Mouse (Mus musculus) heart, embryonic 11.5 days (tissue): ENCODE data around the gene Mrps22. TPM values are rescaled to one million over a fixed set of nuclear protein-coding genes. Genes with fewer than 3 reads are reported as not detected.

Source experiments
- ATAC-seq: fragments of 200-750 bp; cut with Nextera tagmentation; replicated peaks from 2 replicates; pipeline ENCODE4 v1.8.0; 2017; ENCODE audit warnings: moderate library complexity; ENCODE audit not compliant: insufficient number of reproducible peaks, low FRiP score, low TSS enrichment
- H3K27ac ChIP-seq: fragments of 300-500 bp; sonication (generic); 2 replicates; pipeline ENCODE4 v1.5.1; 2014; ENCODE audit warnings: mild to moderate bottlenecking, low read depth, low read length
- H3K27me3 ChIP-seq: fragments of 300-500 bp; sonication (generic); 2 replicates; pipeline ENCODE4 v1.6.1; 2014; ENCODE audit warnings: mild to moderate bottlenecking, low read length, mixed read lengths; ENCODE audit not compliant: control insufficient read depth, insufficient read depth
- H3K36me3 ChIP-seq: fragments of 300-500 bp; sonication (generic); 2 replicates; pipeline ENCODE4 v1.6.1; 2014; ENCODE audit warnings: mild to moderate bottlenecking, low read length, moderate library complexity, mixed read lengths; ENCODE audit not compliant: control insufficient read depth, insufficient read depth
- H3K4me1 ChIP-seq: fragments of 300-500 bp; sonication (generic); 2 replicates; pipeline ENCODE4 v1.6.1; 2014; ENCODE audit warnings: low read length; ENCODE audit not compliant: control insufficient read depth, insufficient read depth
- H3K4me2 ChIP-seq: fragments of 300-500 bp; sonication (generic); 2 replicates; pipeline ENCODE4 v1.6.1; 2014; ENCODE audit warnings: mild to moderate bottlenecking, moderate library complexity
- H3K4me3 ChIP-seq: fragments of 300-500 bp; sonication (generic); 2 replicates; pipeline ENCODE4 v1.5.1; 2014; ENCODE audit warnings: low read depth, low read length
- H3K9ac ChIP-seq: fragments of 300-500 bp; sonication (generic); 2 replicates; pipeline ENCODE4 v1.6.1; 2014; ENCODE audit warnings: mild to moderate bottlenecking, low read depth, low read length, moderate library complexity
- H3K9me3 ChIP-seq: fragments of 300-500 bp; sonication (generic); replicated peaks from 2 replicates; pipeline ENCODE4 v1.6.1; 2016; ENCODE audit warnings: low read length; ENCODE audit not compliant: control insufficient read depth
- WGBS: fragments of 180-500 bp; shearing (Covaris S2); extraction: QIAGEN DNeasy Blood & Tissue Kit; methylation state at CpG from one replicate; pipeline ENCODE4 v1.1.7; 2014; ENCODE audit not compliant: insufficient replicate concordance; 5-methylcytosine and 5-hydroxymethylcytosine counted together
- polyA plus RNA-seq: library from polyadenylated mRNA; unstranded; fragments of >200 nt; fragmentation: Nextera tagmentation; extraction: Ambion mirVana; gene quantifications from 2 replicates; pipeline ENCODE4 v1.2.1, GENCODE M21; 2014

Gene Mrps22
- polyA plus RNA-seq, 1 experiment from 2014 or later: 66.5 TPM

DNA sequence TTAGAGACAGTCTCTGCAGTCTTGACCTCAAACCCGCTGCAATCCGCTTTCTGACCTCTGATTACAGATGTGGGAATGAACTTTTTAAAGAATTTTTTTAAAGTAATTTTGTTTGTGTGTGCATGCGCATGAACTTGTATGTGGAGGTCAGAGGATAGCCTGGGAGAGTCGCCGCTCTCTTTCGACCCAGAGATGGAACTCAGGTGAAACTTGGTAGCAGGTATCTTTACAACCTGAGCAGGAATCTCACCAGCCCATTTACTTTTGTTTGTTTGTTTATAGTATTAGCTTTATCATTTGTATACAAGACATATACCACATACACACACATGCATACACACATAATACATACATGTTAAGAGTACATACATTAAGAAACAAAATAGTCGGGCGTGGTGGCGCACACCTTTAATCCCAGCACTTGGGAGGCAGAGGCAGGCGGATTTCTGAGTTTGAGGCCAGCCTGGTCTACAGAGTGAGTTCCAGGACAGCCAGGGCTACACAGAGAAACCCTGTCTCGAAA lies 438 bp upstream of the Mrps22 start:
- 0 out of 2 replicates have a peak, but pooled peaks cover 2% of the 10 kb centered on the region for H3K36me3 ChIP-seq

DNA sequence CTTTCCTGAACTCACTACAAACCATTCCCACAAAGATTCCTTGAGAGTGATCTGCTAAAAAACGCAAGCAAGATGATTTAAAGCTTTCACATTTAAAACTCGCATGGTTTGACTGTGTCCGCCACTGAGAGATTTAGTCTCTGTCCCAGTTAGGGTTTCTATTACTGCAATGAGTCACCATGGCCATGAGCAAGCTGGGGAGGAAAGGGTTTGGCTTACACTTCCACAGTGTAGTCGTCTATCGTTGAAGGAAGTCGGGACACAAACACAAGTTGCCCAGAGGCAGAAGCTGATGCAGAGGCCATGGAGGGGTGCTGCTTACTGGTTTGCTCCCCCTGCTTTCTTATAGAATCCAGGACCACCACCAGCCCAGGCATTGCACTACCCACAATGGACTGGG lies 1.4 kb downstream of the Mrps22 start:
- Histone ChIP-seq H3K9me3 (no peaks in the 10 kb centered on the region), H3K4me3 (no peak overlapping the region), H3K36me3 (0 out of 2 replicates have a peak, but pooled peaks cover 5% of the 10 kb centered on the region), H3K4me1 (peaks cover 8% of the 10 kb centered on the region; the same call in 1 of the 2 replicates), H3K27me3 (no peaks in the 10 kb centered on the region), H3K27ac (no peak overlapping the region), H3K9ac (no peak overlapping the region), H3K4me2 (peak overlapping the region; percentile 80)
- WGBS: 86% methylated on average over 6 of the region's 6 CpGs
- ATAC-seq: no peak

More for the DNA sequence above, 438 bp upstream of the Mrps22 start:
- no peaks in the 10 kb centered on the region for H3K9me3 ChIP-seq
- no peak overlapping the region for H3K27ac ChIP-seq
- H3K9ac ChIP-seq: peak overlapping the region; percentile 83
- peak overlapping the region; percentile 68 for H3K4me2 ChIP-seq
- H3K4me3 ChIP-seq: peak overlapping the region; percentile 85
- WGBS: 48% methylated on average over 11 of the region's 11 CpGs
- H3K4me1 ChIP-seq: peaks cover 8% of the 10 kb centered on the region; the same call in 1 of the 2 replicates
- ATAC-seq: no peak
- H3K27me3 ChIP-seq: no peaks in the 10 kb centered on the region

DNA sequence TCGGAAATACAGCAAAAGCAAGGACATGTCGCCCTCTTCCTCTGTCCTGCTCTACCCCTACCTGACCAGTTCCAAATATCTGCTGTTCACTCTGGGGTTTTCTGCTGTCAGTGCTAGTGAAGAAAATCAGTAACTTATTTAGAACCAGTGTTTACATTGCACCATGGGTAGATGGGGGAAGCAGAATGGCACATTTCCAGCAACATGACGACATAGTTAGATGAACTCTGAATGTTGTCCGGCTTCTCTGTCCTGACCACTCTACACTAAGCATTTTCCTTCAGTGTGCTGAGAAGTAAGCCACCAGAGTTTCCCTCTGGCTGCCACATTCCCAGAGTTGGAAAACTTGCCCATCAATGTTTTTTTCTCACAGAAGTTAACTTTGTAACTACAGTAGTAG lies 17.6 kb downstream of the Mrps22 start:
- peaks cover 47% of the 10 kb centered on the region for H3K36me3 ChIP-seq
- WGBS: 91% methylated on average over 4 of the region's 4 CpGs
- no peak for ATAC-seq

DNA sequence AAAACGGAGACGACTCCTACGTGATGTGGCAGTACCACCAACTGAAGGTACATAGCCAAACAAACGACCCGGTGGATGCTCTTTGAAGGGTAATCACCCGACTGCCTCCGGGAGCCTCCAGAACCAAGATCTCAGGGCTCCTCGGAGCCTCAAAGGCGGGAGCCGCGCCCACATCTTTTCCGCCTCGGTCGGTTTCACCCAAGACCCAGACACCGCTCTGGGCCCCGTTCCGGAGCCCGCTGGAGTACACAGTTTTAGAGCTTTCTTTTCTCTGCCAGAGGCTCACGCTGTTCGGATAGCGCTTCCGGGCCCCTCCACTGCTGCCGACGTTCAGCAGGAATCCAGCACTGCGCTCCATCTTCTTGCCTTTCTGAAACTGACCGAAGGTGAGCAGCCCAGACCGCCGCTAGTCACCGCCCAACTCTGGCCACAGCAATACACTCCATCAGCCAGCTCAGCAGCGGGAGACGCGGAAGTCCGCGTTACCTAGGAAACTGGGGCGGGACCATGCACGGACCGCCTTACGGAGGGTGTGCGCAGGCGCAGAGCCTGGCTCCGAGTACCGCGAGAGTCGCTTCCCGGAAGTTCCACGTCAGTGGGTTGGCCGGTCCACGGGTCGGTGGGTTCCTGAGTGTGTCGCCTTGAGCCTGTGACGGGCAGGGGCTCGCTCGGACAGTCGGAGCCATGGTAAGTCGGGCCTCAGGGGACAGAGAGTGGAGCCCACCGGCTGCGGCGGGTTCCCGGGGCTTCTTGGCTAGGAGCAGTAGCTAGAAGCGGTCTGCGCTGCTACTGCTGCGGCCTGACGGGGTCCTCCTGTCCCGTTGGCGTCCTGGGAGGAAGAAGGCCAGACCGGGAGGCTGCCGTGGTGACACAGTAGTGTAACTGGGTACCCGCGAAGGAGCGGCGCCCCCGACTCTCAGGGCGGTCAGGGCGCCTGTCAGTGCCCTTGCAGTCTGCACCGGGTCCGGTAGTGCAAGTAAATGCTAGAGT lies 38.0 kb downstream of the Mrps22 start, which contains the start of gene Copb2:
Gene Copb2, plus strand, starts transcription at position 585 of the 990 bp plus-strand sequence.
- whole genome bisulfite sequencing: under 1% methylated on average over 76 of the region's 76 CpGs
- ATAC-seq: peak; percentile 99

More for the DNA sequence above, 17.6 kb downstream of the Mrps22 start:
- Histone ChIP-seq H3K9ac (no peak overlapping the region), H3K27me3 (no peaks in the 10 kb centered on the region), H3K27ac (no peak overlapping the region), H3K4me3 (no peak overlapping the region), H3K4me1 (no peaks in the 10 kb centered on the region), H3K4me2 (no peak overlapping the region), H3K9me3 (no peaks in the 10 kb centered on the region)

DNA sequence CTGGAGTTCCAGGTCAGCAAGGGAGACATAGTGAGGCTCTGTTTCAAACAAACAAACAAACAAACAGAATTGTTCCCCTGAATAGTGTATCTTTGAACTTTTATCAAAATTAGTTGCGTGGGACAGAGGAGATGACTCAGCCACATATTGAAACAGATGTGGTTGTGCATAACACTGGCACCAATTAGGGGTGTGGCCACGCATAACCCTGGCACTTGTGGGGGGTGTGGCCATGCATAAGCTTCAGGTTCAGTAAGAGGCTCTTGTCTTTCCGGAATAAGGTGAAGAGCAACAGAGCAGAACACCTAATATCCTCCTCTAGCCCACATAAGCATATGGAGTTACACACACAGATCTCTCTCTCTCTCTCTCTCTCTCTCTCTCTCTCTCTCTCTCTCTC lies 57.4 kb downstream of the Mrps22 start:
- H3K4me2 ChIP-seq: no peak overlapping the region

More for the DNA sequence above, 38.0 kb downstream of the Mrps22 start, which contains the start of gene Copb2:
- Histone ChIP-seq H3K9ac (peak within 1 kb of the TSS; percentile 81), H3K9me3 (no peaks in the 10 kb centered on the region), H3K27me3 (no peaks in the 10 kb centered on the region), H3K27ac (peak within 1 kb of the TSS; percentile 55), H3K4me2 (peak within 1 kb of the TSS; percentile 78), H3K4me3 (peak within 1 kb of the TSS; percentile 68), H3K4me1 (peaks cover 14% of the 10 kb centered on the region), H3K36me3 (no peaks in the 10 kb centered on the region)

More for the DNA sequence above, 57.4 kb downstream of the Mrps22 start:
- Histone ChIP-seq H3K9me3 (no peaks in the 10 kb centered on the region), H3K36me3 (no peaks in the 10 kb centered on the region), H3K9ac (no peak overlapping the region), H3K4me1 (no peaks in the 10 kb centered on the region), H3K4me3 (no peak overlapping the region), H3K27me3 (no peaks in the 10 kb centered on the region), H3K27ac (no peak overlapping the region)
- no peak for ATAC-seq
- 73% methylated on average over 3 of the region's 3 CpGs for WGBS

Other genes starting within 250 kb of the Mrps22 start
- gene Rbp1, start 178.7 kb downstream of the Mrps22 start, polyA plus RNA-seq: 56.4 and 56.8 TPM in 2 replicates
- 0.27 and 1.1 TPM in 2 replicates for gene Rbp2, start 115.5 kb downstream of the Mrps22 start, polyA plus RNA-seq
- gene Copb2, start 37.9 kb downstream of the Mrps22 start, polyA plus RNA-seq: 142 and 175 TPM in 2 replicates
- not detected in 2 replicates for gene Prr23a1, start 240.8 kb upstream of the Mrps22 start, polyA plus RNA-seq